Mouse (Mus musculus): ENCODE measurements around the gene Cdca7l. TPM values are rescaled to one million over a fixed set of nuclear protein-coding genes. Genes with fewer than 3 reads are reported as not detected.

Cdca7l gene
- polyA plus RNA-seq, 1 experiment from 2014 or later: 10.1 TPM

DNA sequence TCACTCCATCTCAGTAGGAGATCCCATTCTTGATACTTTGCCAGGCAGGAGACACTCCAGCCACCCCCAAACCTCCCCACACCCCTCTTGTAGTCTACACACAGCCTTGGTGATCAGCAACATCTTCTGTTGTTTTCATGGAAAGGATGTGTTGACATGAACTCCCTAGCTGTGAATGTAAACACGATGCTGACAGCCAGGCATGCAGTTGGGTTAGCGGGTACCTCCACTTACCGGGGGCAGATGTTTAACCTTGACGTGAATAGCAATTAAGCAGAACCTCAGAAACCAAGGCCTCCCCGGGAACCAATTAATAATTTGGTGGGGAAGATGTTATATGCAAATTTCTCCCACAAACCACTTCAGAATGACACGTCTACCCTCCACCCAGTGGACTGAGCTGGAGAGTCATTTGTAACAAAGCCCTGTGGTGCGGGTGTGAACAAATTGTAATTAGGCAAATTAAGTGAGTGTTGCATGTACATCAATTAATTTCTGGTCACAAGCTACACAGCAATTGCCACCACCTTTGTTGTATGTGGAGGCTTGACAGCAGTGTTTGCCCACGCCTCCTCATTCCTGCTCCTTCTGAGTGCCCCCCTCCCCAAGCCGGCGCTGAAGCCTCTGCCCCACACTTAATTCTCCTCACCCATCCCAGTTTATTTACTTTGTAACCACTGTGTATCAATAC lies 5.4 kb downstream of the Cdca7l start:
- Histone ChIP-seq H3K4me2 (ENCODE audit: low read length) (no peak overlapping the region), H3K4me3 (ENCODE audit: control insufficient read depth in 1 of 2, insufficient read depth in 1 of 2, low read depth in 1 of 2, low read length in 2 of 2) (no peak overlapping the region), H3K4me1 (ENCODE audit: control insufficient read depth in 2 of 2, insufficient read depth in 2 of 2, low read length in 2 of 2) (0 out of 4 replicates have a peak, but pooled peaks cover 0 to 2% of the 10 kb centered on the region in 2 experiments), H3K36me3 (ENCODE audit: control insufficient read depth, insufficient read depth, low read length) (no peaks in the 10 kb centered on the region), H3K27ac (replicated peaks in 1 of 2; ENCODE audit: control insufficient read depth in 1 of 2, insufficient read depth in 1 of 2, low read depth in 2 of 2, low read length in 2 of 2) (no peak overlapping the region), H3K9me3 (ENCODE audit: control insufficient read depth, low read length) (0 out of 2 replicates have a peak, but pooled peaks cover 3% of the 10 kb centered on the region), H3K9ac (ENCODE audit: low read length) (no peak overlapping the region), H3K27me3 (ENCODE audit: control insufficient read depth, insufficient read depth, low read length) (peaks cover 11% of the 10 kb centered on the region; the same call in 1 of the 2 replicates)
- WGBS: 60% methylated on average over 10 of the region's 10 CpGs
- ATAC-seq (ENCODE audit: insufficient number of reproducible peaks, insufficient read depth, low FRiP score, low read depth): no peak

DNA sequence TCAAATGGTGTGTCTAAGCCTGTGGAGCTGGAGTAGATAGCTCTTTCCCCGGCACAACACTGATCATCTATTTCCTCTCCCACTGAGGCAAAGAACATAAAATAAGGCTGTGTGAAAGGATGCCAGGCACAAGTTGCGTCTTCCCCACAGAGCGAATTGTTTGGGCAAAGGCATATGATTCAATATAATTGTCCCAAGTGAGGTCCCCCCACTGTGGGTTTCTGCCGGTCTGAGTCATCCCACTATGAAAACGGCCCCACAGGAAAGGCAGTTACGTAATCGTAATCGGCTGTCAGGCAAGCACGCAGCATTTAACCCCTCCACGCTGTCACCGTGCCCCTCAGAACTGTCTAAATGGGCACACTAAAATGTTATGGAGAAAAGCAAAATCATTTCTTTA lies 6.0 kb downstream of the Cdca7l start:
- ATAC-seq (ENCODE audit: insufficient number of reproducible peaks, insufficient read depth, low FRiP score, low read depth): no peak

DNA sequence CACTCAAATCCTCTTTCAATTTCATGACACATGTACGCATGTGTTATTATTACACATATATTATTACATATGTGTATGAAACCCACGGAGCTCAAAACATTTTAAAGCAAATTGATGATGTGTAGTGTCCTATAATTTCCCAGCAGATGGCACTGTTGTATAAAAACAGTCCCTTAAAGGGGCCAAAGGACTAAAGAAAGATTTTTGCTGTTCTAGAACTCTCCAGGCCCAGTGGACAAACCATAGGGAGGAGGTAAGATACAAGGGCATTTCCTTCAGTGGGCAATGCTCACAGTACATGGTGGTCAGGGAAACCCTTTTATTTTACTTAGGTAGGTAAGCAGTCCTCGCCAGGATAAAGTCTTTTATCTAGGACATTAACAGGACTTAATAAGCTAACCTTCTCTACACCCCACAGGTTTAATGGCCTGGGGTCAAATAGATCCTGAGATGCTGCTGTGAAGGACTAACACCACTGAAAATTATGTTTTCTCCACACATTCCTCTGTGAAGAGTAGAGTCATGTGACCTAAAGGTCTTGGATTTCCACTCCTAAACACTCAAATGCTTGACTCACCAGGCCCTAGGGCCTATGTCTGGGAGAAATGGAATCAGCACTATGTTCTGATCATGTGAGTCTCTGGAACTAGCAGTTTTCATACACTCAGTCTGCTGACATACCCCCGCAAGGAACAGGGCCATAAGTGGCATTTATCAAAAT lies 16.2 kb downstream of the Cdca7l start:
- no peak overlapping the region for H3K4me3 ChIP-seq (ENCODE audit: control insufficient read depth in 1 of 2, insufficient read depth in 1 of 2, low read depth in 1 of 2, low read length in 2 of 2)
- no peaks in the 10 kb centered on the region for H3K9me3 ChIP-seq (ENCODE audit: control insufficient read depth, low read length)
- H3K27ac ChIP-seq (replicated peaks in 1 of 2; ENCODE audit: control insufficient read depth in 1 of 2, insufficient read depth in 1 of 2, low read depth in 2 of 2, low read length in 2 of 2): no peak overlapping the region
- H3K4me1 ChIP-seq (ENCODE audit: control insufficient read depth in 2 of 2, insufficient read depth in 2 of 2, low read length in 2 of 2): no peaks in the 10 kb centered on the region
- H3K36me3 ChIP-seq (ENCODE audit: control insufficient read depth, insufficient read depth, low read length): no peaks in the 10 kb centered on the region
- no peaks in the 10 kb centered on the region; the same call in 1 of the 2 replicates for H3K27me3 ChIP-seq (ENCODE audit: control insufficient read depth, insufficient read depth, low read length)
- H3K4me2 ChIP-seq (ENCODE audit: low read length): no peak overlapping the region
- WGBS: 53% methylated on average over 4 of the region's 4 CpGs
- ATAC-seq (ENCODE audit: insufficient number of reproducible peaks, insufficient read depth, low FRiP score, low read depth): no peak
- H3K9ac ChIP-seq (ENCODE audit: low read length): no peak overlapping the region

More for the DNA sequence above, 6.0 kb downstream of the Cdca7l start:
- Histone ChIP-seq H3K4me3 (ENCODE audit: control insufficient read depth in 1 of 2, insufficient read depth in 1 of 2, low read depth in 1 of 2, low read length in 2 of 2) (no peak overlapping the region), H3K9me3 (ENCODE audit: control insufficient read depth, low read length) (0 out of 2 replicates have a peak, but pooled peaks cover 3% of the 10 kb centered on the region), H3K27ac (replicated peaks in 1 of 2; ENCODE audit: control insufficient read depth in 1 of 2, insufficient read depth in 1 of 2, low read depth in 2 of 2, low read length in 2 of 2) (no peak overlapping the region), H3K4me1 (ENCODE audit: control insufficient read depth in 2 of 2, insufficient read depth in 2 of 2, low read length in 2 of 2) (0 out of 4 replicates have a peak, but pooled peaks cover 0 to 2% of the 10 kb centered on the region in 2 experiments), H3K9ac (ENCODE audit: low read length) (no peak overlapping the region), H3K4me2 (ENCODE audit: low read length) (no peak overlapping the region), H3K27me3 (ENCODE audit: control insufficient read depth, insufficient read depth, low read length) (peaks cover 11% of the 10 kb centered on the region; the same call in 1 of the 2 replicates), H3K36me3 (ENCODE audit: control insufficient read depth, insufficient read depth, low read length) (no peaks in the 10 kb centered on the region)
- 56% methylated on average over 11 of the region's 11 CpGs for WGBS

DNA sequence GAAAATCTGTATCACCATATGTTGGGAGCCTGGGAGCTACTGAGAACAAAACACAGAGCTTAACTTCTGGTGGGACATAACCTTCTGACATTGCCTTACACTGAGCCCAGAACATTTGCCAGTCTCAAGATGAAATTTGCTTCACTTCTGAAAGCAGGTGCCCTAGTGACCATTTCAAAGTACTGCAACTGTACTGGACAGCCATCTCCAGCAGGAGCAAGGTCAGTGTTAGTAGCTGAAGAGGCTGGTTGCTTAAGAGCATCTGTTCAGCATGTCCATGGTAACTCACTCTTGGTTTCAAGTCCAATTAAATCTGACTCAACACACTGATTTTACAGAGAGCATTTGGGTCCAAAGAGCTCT lies 16.8 kb downstream of the Cdca7l start:
- H3K9me3 ChIP-seq (ENCODE audit: control insufficient read depth, low read length): no peaks in the 10 kb centered on the region
- no peak overlapping the region for H3K9ac ChIP-seq (ENCODE audit: low read length)
- no peak overlapping the region for H3K27ac ChIP-seq (replicated peaks in 1 of 2; ENCODE audit: control insufficient read depth in 1 of 2, insufficient read depth in 1 of 2, low read depth in 2 of 2, low read length in 2 of 2)
- no peak overlapping the region for H3K4me2 ChIP-seq (ENCODE audit: low read length)
- ATAC-seq (ENCODE audit: insufficient number of reproducible peaks, insufficient read depth, low FRiP score, low read depth): no peak
- H3K27me3 ChIP-seq (ENCODE audit: control insufficient read depth, insufficient read depth, low read length): no peaks in the 10 kb centered on the region; the same call in 1 of the 2 replicates
- no peak overlapping the region for H3K4me3 ChIP-seq (ENCODE audit: control insufficient read depth in 1 of 2, insufficient read depth in 1 of 2, low read depth in 1 of 2, low read length in 2 of 2)
- H3K36me3 ChIP-seq (ENCODE audit: control insufficient read depth, insufficient read depth, low read length): no peaks in the 10 kb centered on the region
- H3K4me1 ChIP-seq (ENCODE audit: control insufficient read depth in 2 of 2, insufficient read depth in 2 of 2, low read length in 2 of 2): no peaks in the 10 kb centered on the region

GRCm38 (mm10) chr12:117821394-117821793 lies 17.3 kb downstream of the Cdca7l start:
- no peaks in the 10 kb centered on the region for H3K36me3 ChIP-seq (ENCODE audit: control insufficient read depth, insufficient read depth, low read length)
- H3K9ac ChIP-seq (ENCODE audit: low read length): no peak overlapping the region
- no peak for ATAC-seq (ENCODE audit: insufficient number of reproducible peaks, insufficient read depth, low FRiP score, low read depth)
- no peaks in the 10 kb centered on the region; the same call in 1 of the 2 replicates for H3K27me3 ChIP-seq (ENCODE audit: control insufficient read depth, insufficient read depth, low read length)
- H3K4me1 ChIP-seq (ENCODE audit: control insufficient read depth in 2 of 2, insufficient read depth in 2 of 2, low read length in 2 of 2): no peaks in the 10 kb centered on the region
- H3K4me3 ChIP-seq (ENCODE audit: control insufficient read depth in 1 of 2, insufficient read depth in 1 of 2, low read depth in 1 of 2, low read length in 2 of 2): no peak overlapping the region
- WGBS: 45% methylated on average over 1 of the region's 1 CpGs
- no peak overlapping the region for H3K4me2 ChIP-seq (ENCODE audit: low read length)
- H3K27ac ChIP-seq (replicated peaks in 1 of 2; ENCODE audit: control insufficient read depth in 1 of 2, insufficient read depth in 1 of 2, low read depth in 2 of 2, low read length in 2 of 2): no peak overlapping the region
- H3K9me3 ChIP-seq (ENCODE audit: control insufficient read depth, low read length): no peaks in the 10 kb centered on the region

DNA sequence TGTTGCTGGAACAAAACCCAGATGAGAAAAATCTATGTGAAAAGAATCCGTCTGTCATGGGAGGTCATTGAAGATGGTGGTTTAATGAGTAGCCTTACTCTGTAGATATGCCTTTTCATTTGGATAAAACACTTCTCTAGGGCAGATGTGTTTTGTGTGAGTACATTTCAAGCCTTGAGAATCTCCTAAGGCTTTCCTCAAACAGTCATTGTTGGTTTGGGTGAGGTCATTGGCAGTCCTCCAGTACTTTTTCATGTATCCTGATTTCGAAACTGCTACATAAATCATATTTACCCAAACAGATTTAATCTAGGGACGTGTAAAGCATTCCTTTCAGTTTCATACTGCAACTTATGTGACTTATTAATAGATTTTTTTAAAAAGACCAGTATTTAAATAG lies 24.3 kb downstream of the Cdca7l start:
- Histone ChIP-seq H3K4me1 (ENCODE audit: control insufficient read depth in 2 of 2, insufficient read depth in 2 of 2, low read length in 2 of 2) (no peaks in the 10 kb centered on the region), H3K9me3 (ENCODE audit: control insufficient read depth, low read length) (no peaks in the 10 kb centered on the region), H3K27ac (replicated peaks in 1 of 2; ENCODE audit: control insufficient read depth in 1 of 2, insufficient read depth in 1 of 2, low read depth in 2 of 2, low read length in 2 of 2) (no peak overlapping the region), H3K36me3 (ENCODE audit: control insufficient read depth, insufficient read depth, low read length) (no peaks in the 10 kb centered on the region), H3K4me2 (ENCODE audit: low read length) (no peak overlapping the region), H3K4me3 (ENCODE audit: control insufficient read depth in 1 of 2, insufficient read depth in 1 of 2, low read depth in 1 of 2, low read length in 2 of 2) (no peak overlapping the region), H3K9ac (ENCODE audit: low read length) (no peak overlapping the region), H3K27me3 (ENCODE audit: control insufficient read depth, insufficient read depth, low read length) (no peaks in the 10 kb centered on the region)
- WGBS: 73% methylated on average over 3 of the region's 3 CpGs
- ATAC-seq (ENCODE audit: insufficient number of reproducible peaks, insufficient read depth, low FRiP score, low read depth): no peak

GRCm38 (mm10) chr12:117831351-117831961 lies 27.4 kb downstream of the Cdca7l start:
- H3K4me3 ChIP-seq (ENCODE audit: control insufficient read depth in 1 of 2, insufficient read depth in 1 of 2, low read depth in 1 of 2, low read length in 2 of 2): no peak overlapping the region
- H3K4me2 ChIP-seq (ENCODE audit: low read length): no peak overlapping the region
- H3K9ac ChIP-seq (ENCODE audit: low read length): no peak overlapping the region
- H3K27ac ChIP-seq (replicated peaks in 1 of 2; ENCODE audit: control insufficient read depth in 1 of 2, insufficient read depth in 1 of 2, low read depth in 2 of 2, low read length in 2 of 2): no peak overlapping the region
- peaks cover 0 to 2% of the 10 kb centered on the region in 2 experiments; a peak in 1 of 4 replicates for H3K4me1 ChIP-seq (ENCODE audit: control insufficient read depth in 2 of 2, insufficient read depth in 2 of 2, low read length in 2 of 2)
- H3K9me3 ChIP-seq (ENCODE audit: control insufficient read depth, low read length): no peaks in the 10 kb centered on the region
- H3K27me3 ChIP-seq (ENCODE audit: control insufficient read depth, insufficient read depth, low read length): no peaks in the 10 kb centered on the region
- 74% methylated on average over 8 of the region's 8 CpGs for WGBS
- no peaks in the 10 kb centered on the region for H3K36me3 ChIP-seq (ENCODE audit: control insufficient read depth, insufficient read depth, low read length)
- no peak for ATAC-seq (ENCODE audit: insufficient number of reproducible peaks, insufficient read depth, low FRiP score, low read depth)

All from heart, embryonic 14.5 days (tissue).